Mouse (Mus musculus) E14TG2a.4 (cell line): Measurements from ENCODE around the gene Prkn.

ENCODE experiments used
- CTCF ChIP-seq: conservative IDR thresholded peaks from 2 replicates; pipeline ENCODE4 v1.5.1; 2014; ENCODE audit warnings: low read length
- NANOG ChIP-seq: IDR thresholded peaks from 2 replicates; pipeline ENCODE4 v1.6.1; 2014; ENCODE audit warnings: borderline replicate concordance, low read length, mixed read lengths
- POU5F1 ChIP-seq: IDR thresholded peaks from 2 replicates; pipeline ENCODE4 v1.6.1; 2014; ENCODE audit warnings: low read length, borderline replicate concordance

GRCm38 (mm10) chr17:12103781-12104180 is 1263.6 kb downstream of the Prkn start:
- TF ChIP-seq CTCF (peak; percentile 92), POU5F1 (no peak), NANOG (no peak)
